Mouse (Mus musculus) 3T3-L1 (cell line): ENCODE measurements around the gene Btbd9.

ENCODE experiments used
- DNase-seq: peaks from one replicate; pipeline ENCODE4 v3.0.0-alpha.2; 2015; ENCODE audit warnings: low read depth, low spot score

Btbd9 gene

GRCm38 (mm10) chr17:30602175-30602574 is 25.9 kb upstream of the Btbd9 start:
- no peak for DNase-seq

GRCm38 (mm10) chr17:30598300-30598699 is 22.0 kb upstream of the Btbd9 start:
- DNase-seq, result no peak

GRCm38 (mm10) chr17:30597786-30598185 is 21.5 kb upstream of the Btbd9 start:
- no peak for DNase-seq

- no peak for DNase-seq
These were observed 18.6 kb upstream of the Btbd9 start for GRCm38 (mm10) chr17:30594846-30595245.

- no peak for DNase-seq
These were observed 18.1 kb upstream of the Btbd9 start for GRCm38 (mm10) chr17:30594407-30594806.

GRCm38 (mm10) chr17:30590417-30591198 is 14.3 kb upstream of the Btbd9 start:
- DNase-seq, result peak; percentile 72

GRCm38 (mm10) chr17:30583258-30584001 is 7.1 kb upstream of the Btbd9 start:
- no peak for DNase-seq

- DNase-seq, result no peak
These were observed 6.0 kb upstream of the Btbd9 start for GRCm38 (mm10) chr17:30582313-30582712.

- DNase-seq, result peak; percentile 67
These were observed 4.9 kb upstream of the Btbd9 start for GRCm38 (mm10) chr17:30581201-30581600.

GRCm38 (mm10) chr17:30580781-30581180 is 4.5 kb upstream of the Btbd9 start:
- no peak for DNase-seq

GRCm38 (mm10) chr17:30576946-30577345 is 658 bp upstream of the Btbd9 start:
- DNase-seq, result no peak

- peak; percentile 52 for DNase-seq
These were observed 975 bp downstream of the Btbd9 start for GRCm38 (mm10) chr17:30575121-30575904.

GRCm38 (mm10) chr17:30574783-30575075 is 1.6 kb downstream of the Btbd9 start:
- DNase-seq, result no peak

GRCm38 (mm10) chr17:30573990-30574782 is 2.1 kb downstream of the Btbd9 start:
- no peak for DNase-seq

GRCm38 (mm10) chr17:30570971-30571370 is 5.3 kb downstream of the Btbd9 start:
- DNase-seq, result no peak

- DNase-seq, result no peak
These were observed 6.1 kb downstream of the Btbd9 start for GRCm38 (mm10) chr17:30570173-30570572.

GRCm38 (mm10) chr17:30568473-30568872 is 7.8 kb downstream of the Btbd9 start:
- DNase-seq, result no peak

- no peak for DNase-seq
These were observed 11.3 kb downstream of the Btbd9 start for GRCm38 (mm10) chr17:30564971-30565370.

- peak; percentile 60 for DNase-seq
These were observed 11.9 kb downstream of the Btbd9 start for GRCm38 (mm10) chr17:30564407-30564806.

GRCm38 (mm10) chr17:30563484-30564075 is 12.7 kb downstream of the Btbd9 start:
- no peak for DNase-seq

- no peak for DNase-seq
These were observed 13.5 kb downstream of the Btbd9 start for GRCm38 (mm10) chr17:30562770-30563169.
